Mouse (Mus musculus) midbrain, embryonic 13.5 days (tissue): ENCODE data around the gene Camta1. TPM values are rescaled to one million over a fixed set of nuclear protein-coding genes. Genes with fewer than 3 reads are reported as not detected.
A peak's percentile ranks its signal among the peaks of the same experiment; 100 is the strongest.

Experiments
- ATAC-seq: fragments of 200-750 bp; cut with Nextera tagmentation; 2 replicates; pipeline ENCODE4 v1.8.0; 2017; ENCODE audit warnings: mild to moderate bottlenecking, moderate TSS enrichment, moderate library complexity
- H3K27ac ChIP-seq: fragments of 300-500 bp; sonication (generic); 2 replicates; pipeline ENCODE4 v1.5.1; 2015; ENCODE audit warnings: inconsistent platforms, mild to moderate bottlenecking, moderate library complexity
- H3K27me3 ChIP-seq: fragments of 300-500 bp; sonication (generic); 2 replicates; pipeline ENCODE4 v1.6.1; 2015; ENCODE audit warnings: mild to moderate bottlenecking, inconsistent platforms
- H3K36me3 ChIP-seq: fragments of 300-500 bp; sonication (generic); 2 replicates; pipeline ENCODE4 v1.6.1; 2015; ENCODE audit warnings: mild to moderate bottlenecking, inconsistent platforms
- H3K4me1 ChIP-seq: fragments of 300-500 bp; sonication (generic); replicated peaks from 2 replicates; pipeline ENCODE4 v1.6.1; 2015; ENCODE audit warnings: inconsistent platforms
- H3K4me2 ChIP-seq: fragments of 300-500 bp; sonication (generic); replicated peaks from 2 replicates; pipeline ENCODE4 v1.6.1; 2015; ENCODE audit warnings: moderate library complexity, mild to moderate bottlenecking, inconsistent platforms
- H3K4me3 ChIP-seq: fragments of 300-500 bp; sonication (generic); replicated peaks from 2 replicates; pipeline ENCODE4 v1.5.1; 2015; ENCODE audit warnings: mild to moderate bottlenecking, inconsistent platforms
- H3K9ac ChIP-seq: fragments of 300-500 bp; sonication (generic); replicated peaks from 2 replicates; pipeline ENCODE4 v1.6.1; 2015; ENCODE audit warnings: mild to moderate bottlenecking, inconsistent platforms
- H3K9me3 ChIP-seq: fragments of 300-500 bp; sonication (generic); 2 replicates; pipeline ENCODE4 v1.6.1; 2016; ENCODE audit warnings: mild to moderate bottlenecking, inconsistent platforms
- WGBS: fragments of 180-500 bp; shearing (Covaris S2); methylation state at CpG from one replicate; pipeline ENCODE4 v1.1.7; 2015; 5-methylcytosine and 5-hydroxymethylcytosine counted together
- polyA plus RNA-seq: library from polyadenylated mRNA; unstranded; fragments of >200 nt; fragmentation: Nextera tagmentation; extraction: Ambion mirVana; gene quantifications from 2 replicates; pipeline ENCODE4 v1.2.1, GENCODE M21; 2015

Gene Camta1
- polyA plus RNA-seq, 1 experiment from 2014 or later = 163 TPM

DNA sequence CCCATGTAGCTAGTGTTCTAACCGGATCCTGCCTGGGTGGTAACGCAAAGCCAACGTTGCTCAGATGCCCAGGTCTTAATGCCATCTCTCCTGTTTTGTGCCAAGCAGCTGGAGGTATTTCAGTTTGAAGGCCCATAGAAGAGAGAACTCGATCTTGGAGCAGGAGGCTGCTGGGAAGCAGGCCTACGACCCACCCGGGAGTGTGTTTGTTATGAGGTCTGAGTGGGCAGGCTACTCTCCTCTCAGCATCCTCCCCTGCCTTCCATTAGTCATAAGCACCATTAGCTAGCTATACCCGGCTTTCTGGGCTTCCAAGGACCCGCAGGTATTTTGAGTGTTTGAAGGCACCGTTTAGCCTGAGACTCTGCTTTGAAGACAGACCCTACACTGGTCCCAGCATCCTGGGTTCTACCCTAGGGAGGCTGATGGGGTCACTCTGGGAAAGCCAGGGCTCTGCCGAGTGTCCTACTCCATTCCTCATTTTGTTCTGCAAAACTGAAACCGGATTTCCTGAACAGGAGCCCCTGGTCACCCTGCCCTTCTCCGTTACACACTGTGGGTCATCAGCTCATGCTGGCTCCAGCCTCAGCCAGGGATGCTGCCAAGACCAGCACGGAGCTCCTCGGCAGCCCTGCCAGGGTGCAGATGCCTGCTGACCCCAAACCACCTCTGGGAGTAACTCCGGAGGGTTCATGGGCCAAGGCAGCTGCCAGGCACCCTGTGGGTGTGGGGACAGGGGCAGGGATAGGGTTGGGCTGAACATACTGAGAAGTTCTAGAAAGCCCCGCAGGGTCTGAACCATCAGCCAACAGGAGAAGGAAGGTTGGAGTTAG, 731.7 kb downstream of the Camta1 start:
- Histone ChIP-seq H3K9me3 (no peaks in the 10 kb centered on the region), H3K4me3 (peak overlapping the region; percentile 53), H3K9ac (peak overlapping the region; percentile 92), H3K4me1 (peaks cover 55% of the 10 kb centered on the region), H3K27me3 (peaks cover 8% of the 10 kb centered on the region), H3K36me3 (peaks cover 16% of the 10 kb centered on the region), H3K27ac (peak overlapping the region; percentile 100), H3K4me2 (peak overlapping the region; percentile 73)
- ATAC-seq = no peak
- WGBS = 67% methylated on average over 16 of the region's 16 CpGs

DNA sequence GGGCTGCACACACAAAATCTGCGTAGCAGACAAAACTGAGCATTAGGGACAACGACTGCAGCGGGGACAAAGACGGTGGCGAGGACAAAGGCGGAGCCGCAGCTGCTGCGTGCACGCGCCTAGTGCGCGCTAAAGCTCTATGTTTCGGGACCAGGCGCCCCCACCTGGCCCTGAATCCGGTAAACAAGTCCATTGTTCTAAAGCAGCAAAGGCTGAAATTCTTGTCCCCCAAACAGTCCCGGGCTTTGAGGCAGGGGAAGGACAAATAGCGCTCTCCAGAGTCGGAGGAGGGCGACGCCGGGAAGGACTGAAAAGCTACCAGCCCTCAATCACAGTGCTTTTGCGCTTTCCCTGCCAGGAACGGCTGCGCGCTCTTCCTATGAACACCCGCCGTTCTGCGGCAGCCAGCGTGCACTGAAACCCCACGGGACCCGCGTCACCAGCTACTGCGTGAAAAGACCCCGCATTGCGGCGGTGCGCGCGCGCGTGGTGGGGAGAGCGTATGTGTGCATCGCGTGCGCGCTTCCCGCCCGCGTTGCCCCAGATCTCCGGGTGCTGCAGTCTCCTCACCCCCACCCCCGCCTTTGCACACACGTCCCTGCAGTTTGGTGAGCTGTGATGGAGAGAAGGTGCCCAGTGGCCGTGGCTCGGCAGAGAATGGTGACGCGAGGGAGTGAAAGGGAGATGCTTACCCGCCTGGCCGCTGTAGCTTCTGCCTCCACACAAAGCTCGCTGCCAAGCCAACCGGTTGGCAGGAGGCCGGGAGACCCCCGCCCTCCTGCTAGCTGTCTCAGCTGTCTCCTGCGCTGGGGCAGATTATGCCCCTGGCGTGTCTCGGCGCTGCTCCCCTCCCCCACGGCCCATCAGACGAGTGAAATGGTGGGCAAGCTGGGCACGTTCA, 732.8 kb downstream of the Camta1 start:
- H3K4me3 ChIP-seq = peak overlapping the region; percentile 53
- peaks cover 61% of the 10 kb centered on the region for H3K4me1 ChIP-seq
- peak; percentile 79 for ATAC-seq
- H3K4me2 ChIP-seq = peak overlapping the region; percentile 73
- no peaks in the 10 kb centered on the region for H3K9me3 ChIP-seq
- peak overlapping the region; percentile 100 for H3K27ac ChIP-seq
- H3K27me3 ChIP-seq = peaks cover 8% of the 10 kb centered on the region
- under 1% methylated on average over 69 of the region's 69 CpGs for WGBS
- H3K9ac ChIP-seq = peak overlapping the region; percentile 92
- H3K36me3 ChIP-seq = peaks cover 25% of the 10 kb centered on the region

DNA sequence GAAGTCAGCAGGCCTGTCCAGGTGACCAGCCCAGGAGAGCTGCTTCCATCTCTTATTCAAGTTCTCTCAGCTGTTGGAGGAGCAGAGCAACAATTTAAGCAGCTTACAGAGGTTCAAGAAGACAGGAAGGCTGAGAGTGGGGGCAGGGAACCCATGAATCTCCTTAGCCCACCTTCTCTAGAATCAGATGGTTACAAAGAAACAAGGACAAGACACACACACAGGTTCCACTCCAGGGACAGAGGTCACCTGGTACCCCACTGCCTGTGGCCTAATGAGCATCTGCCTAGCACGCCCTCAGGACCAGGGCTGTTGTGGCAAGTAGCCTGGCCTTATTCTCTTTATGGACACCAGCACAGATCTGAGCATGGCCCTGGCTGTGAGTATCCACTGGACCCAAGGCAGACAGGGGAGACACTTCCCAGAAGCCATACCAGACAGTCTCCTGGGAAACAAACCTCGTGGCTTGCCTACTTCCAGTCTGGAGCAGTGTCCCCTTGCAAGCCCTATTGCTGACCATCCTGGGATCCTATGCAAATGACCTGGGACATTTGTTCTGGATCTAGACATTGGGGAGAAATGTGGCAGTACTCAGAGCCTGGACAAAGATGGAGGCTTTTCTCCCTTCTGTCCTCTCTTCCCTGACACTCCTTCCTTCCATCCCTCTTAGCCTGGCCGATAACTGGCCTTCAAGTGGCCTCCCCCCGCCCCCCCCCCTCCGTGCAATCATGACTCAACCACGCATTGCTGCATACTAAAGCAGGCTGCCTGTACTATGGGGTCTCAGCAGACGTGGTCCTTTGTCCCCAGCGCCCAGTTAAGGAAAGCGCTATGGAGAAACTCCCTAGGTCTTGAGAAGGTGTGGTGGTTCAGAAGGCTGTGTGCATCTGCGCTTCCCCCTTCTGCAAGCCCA, 733.8 kb downstream of the Camta1 start:
- Histone ChIP-seq H3K36me3 (peaks cover 33% of the 10 kb centered on the region), H3K9ac (peak overlapping the region; percentile 92), H3K4me3 (peak overlapping the region; percentile 53), H3K27me3 (peaks cover 4% of the 10 kb centered on the region; the same call in 1 of the 2 replicates), H3K27ac (peak overlapping the region; percentile 100), H3K9me3 (no peaks in the 10 kb centered on the region), H3K4me1 (peaks cover 61% of the 10 kb centered on the region), H3K4me2 (peak overlapping the region; percentile 73)
- WGBS = 2% methylated on average over 10 of the region's 10 CpGs
- ATAC-seq = peak; percentile 78

DNA sequence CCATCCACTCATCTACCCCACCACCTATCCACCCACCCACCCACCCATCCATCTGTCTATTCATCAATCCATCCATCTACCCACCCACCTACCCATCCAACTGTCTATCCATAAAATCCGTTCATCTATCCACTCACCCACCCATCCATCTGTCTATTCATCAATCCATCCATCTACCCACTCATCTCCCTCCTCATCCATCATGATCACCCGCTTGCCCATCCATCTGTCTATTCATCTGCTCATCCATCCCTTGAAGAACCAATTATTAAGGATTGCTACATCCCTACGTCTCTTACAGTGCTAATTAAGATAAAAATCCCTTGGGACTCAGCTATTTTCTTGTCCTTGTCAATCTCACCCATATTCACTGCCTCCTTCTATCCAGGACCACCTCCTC, 742.8 kb downstream of the Camta1 start:
- Histone ChIP-seq H3K36me3 (peaks cover 49% of the 10 kb centered on the region), H3K27ac (no peak overlapping the region), H3K9me3 (no peaks in the 10 kb centered on the region), H3K4me1 (no peaks in the 10 kb centered on the region; the same call in 1 of the 2 replicates), H3K27me3 (no peaks in the 10 kb centered on the region), H3K4me2 (no peak overlapping the region), H3K4me3 (no peak overlapping the region), H3K9ac (no peak overlapping the region)
- ATAC-seq = no peak
- WGBS = 89% methylated on average over 3 of the region's 3 CpGs

DNA sequence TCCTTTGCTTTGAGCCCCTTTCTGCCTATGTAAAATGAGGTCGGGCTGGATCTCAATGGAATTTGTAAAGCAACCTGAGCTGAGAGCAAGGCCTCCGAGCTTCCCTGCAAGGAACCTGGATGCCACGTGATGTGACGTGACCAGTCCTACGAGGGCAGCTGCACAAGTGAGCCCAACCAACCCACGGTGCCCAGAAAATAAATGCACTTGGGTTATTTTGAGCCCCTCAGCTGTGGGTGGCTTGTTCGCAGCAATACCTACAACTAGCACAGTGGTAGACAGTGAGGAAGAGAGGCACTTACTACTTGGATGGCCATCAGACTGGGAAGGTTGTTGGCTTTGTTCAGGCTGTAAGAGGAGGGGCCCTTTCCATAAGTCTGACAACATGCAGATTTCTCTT, 747.1 kb downstream of the Camta1 start:
- Histone ChIP-seq H3K9me3 (no peaks in the 10 kb centered on the region), H3K9ac (no peak overlapping the region), H3K4me3 (no peak overlapping the region), H3K36me3 (peaks cover 9% of the 10 kb centered on the region; the same call in 1 of the 2 replicates), H3K4me2 (no peak overlapping the region), H3K27ac (no peak overlapping the region), H3K27me3 (0 out of 2 replicates have a peak, but pooled peaks cover 8% of the 10 kb centered on the region), H3K4me1 (peaks cover 3% of the 10 kb centered on the region)
- no peak for ATAC-seq
- WGBS = 91% methylated on average over 7 of the region's 7 CpGs

DNA sequence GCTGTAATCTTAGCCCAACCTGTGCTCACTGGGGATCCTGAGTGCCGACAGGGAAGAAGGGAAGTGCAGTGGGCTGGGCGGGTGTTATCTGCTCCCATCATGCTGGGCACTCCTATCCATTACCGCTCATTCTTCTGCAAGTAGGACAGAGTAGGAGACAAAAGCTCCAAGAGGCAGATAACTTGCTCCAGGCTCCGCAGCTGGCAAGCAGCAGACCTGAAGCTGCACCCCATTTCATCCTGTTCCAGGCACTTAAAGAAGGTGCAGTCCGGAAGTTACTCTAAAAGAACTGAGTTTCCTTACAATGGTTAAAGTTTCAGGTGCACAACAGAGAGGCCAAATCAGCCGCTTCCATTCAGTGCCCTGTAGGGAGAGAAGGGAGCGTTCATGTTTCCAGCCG, 750.5 kb downstream of the Camta1 start:
- no peak for ATAC-seq
- H3K4me3 ChIP-seq = no peak overlapping the region
- H3K9ac ChIP-seq = no peak overlapping the region
- H3K4me1 ChIP-seq = peaks cover 16% of the 10 kb centered on the region
- no peaks in the 10 kb centered on the region for H3K9me3 ChIP-seq
- H3K27me3 ChIP-seq = 0 out of 2 replicates have a peak, but pooled peaks cover 8% of the 10 kb centered on the region
- WGBS = 66% methylated on average over 8 of the region's 8 CpGs
- 0 out of 2 replicates have a peak, but pooled peaks cover 6% of the 10 kb centered on the region for H3K36me3 ChIP-seq
- no peak overlapping the region for H3K27ac ChIP-seq
- no peak overlapping the region for H3K4me2 ChIP-seq

DNA sequence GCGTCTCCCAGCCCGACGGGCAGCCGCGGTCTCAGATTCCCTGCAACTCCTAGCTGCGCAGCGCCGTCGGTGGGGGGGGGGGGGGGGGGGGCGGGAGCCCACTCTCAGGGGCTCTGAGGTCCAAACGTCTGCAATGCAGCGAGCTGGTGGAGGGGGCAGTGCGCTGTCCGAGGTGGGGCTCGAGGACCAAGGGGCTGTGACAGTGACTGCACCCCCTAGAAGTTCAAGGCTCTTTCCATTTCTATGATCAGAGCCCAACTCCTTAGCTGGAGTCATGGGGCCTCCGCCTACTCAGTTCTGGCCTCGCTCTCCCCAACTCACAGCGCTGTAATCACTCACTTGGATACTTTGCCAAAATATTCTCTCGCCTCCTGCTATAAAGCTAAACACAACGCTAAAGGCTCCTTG, 752.8 kb downstream of the Camta1 start:
- Histone ChIP-seq H3K4me2 (peak overlapping the region; percentile 77), H3K4me1 (peaks cover 40% of the 10 kb centered on the region), H3K9ac (peak overlapping the region; percentile 97), H3K36me3 (no peaks in the 10 kb centered on the region), H3K9me3 (no peaks in the 10 kb centered on the region), H3K4me3 (peak overlapping the region; percentile 89), H3K27ac (peak overlapping the region; percentile 98), H3K27me3 (0 out of 2 replicates have a peak, but pooled peaks cover 8% of the 10 kb centered on the region)
- no peak for ATAC-seq
- WGBS = 3% methylated on average over 10 of the region's 20 CpGs

DNA sequence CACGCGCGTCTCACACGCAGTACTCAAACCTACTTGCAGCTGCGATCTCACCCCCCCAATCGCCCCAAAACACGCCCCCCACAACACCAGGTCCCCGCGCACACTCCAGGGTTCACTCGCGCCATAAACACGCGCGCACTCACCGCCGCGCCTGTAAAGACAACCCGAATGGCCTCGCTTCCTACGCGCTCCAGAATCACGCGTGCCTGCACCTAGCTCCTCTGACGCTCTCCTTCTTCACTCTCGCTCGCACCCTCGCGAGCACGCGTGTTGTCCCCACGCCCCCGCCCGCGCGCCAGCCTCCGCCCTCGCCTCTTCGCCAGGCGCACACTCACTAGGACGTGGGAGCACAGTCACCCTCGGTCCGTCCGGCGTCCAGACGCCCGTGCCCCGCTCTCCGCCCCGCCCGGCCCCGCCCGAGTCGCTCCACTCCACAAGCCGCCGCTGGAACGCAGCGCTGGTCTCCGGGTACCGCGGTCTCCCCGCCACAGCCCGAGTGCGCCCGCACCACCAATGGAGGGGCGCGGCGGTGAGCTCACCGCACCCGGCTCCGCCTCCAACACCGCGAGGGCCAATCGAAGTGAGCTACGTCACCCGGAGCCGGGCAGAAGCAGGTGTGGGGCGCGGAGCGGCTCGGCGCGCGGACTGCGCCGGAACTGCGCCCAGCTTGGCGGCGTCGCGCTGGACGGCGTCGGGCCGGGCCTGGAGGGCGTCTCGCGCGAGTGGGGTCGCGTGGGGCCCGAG, 753.5 kb downstream of the Camta1 start:
- no peaks in the 10 kb centered on the region for H3K9me3 ChIP-seq
- no peaks in the 10 kb centered on the region for H3K36me3 ChIP-seq
- under 1% methylated on average over 94 of the region's 101 CpGs for WGBS
- peak overlapping the region; percentile 77 for H3K4me2 ChIP-seq
- peak; percentile 98 for ATAC-seq
- peak overlapping the region; percentile 89 for H3K4me3 ChIP-seq
- H3K9ac ChIP-seq = peak overlapping the region; percentile 97
- 0 out of 2 replicates have a peak, but pooled peaks cover 8% of the 10 kb centered on the region for H3K27me3 ChIP-seq
- H3K4me1 ChIP-seq = peaks cover 45% of the 10 kb centered on the region
- peak overlapping the region; percentile 98 for H3K27ac ChIP-seq

DNA sequence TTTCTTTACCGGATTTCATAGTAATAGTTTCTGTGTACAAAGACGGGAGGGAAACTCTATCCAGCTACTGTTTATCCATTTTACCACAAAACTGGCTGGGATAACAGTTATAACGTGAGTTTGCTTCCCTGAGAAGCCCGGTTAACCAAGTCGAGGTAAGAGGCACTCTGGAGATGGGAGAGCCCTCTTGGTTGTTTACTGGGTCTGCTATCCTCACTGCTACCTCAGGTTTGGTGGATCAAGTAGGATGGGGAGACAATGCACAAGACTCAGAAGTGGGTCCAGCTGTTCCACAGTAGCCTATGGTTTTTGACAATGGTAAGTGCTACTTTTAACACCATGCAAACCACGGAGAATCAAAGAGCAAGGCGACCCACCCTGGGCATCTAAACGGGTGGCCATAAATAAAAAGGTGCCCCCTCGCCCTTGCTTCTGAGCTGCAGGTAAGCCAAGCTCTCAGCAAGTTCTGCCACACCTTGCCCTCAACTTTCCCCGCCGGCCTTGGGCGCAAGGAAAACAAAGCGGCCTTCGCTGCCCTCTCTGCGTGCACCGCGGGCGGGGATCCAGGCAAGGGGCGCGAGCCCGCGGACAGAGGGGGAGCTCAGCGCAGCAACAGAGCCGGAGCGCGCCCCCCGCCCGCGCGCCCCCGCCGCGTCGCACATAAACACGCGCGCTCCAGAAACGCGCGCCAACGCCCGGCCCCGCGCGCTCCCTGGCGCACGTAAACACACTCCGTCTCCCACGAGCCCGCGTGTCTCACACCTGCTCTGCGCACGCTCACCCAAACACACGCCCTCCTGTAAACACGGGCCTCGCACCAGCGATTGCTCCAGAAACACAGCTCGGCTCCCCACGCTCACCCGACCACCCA, 754.3 kb downstream of the Camta1 start:
- H3K27ac ChIP-seq = peak overlapping the region; percentile 98
- peak; percentile 32 for ATAC-seq
- peak overlapping the region; percentile 77 for H3K4me2 ChIP-seq
- H3K4me1 ChIP-seq = peaks cover 54% of the 10 kb centered on the region
- WGBS = 2% methylated on average over 59 of the region's 60 CpGs
- no peaks in the 10 kb centered on the region for H3K9me3 ChIP-seq
- 0 out of 2 replicates have a peak, but pooled peaks cover 8% of the 10 kb centered on the region for H3K27me3 ChIP-seq
- H3K4me3 ChIP-seq = peak overlapping the region; percentile 89
- no peaks in the 10 kb centered on the region for H3K36me3 ChIP-seq
- peak overlapping the region; percentile 97 for H3K9ac ChIP-seq

DNA sequence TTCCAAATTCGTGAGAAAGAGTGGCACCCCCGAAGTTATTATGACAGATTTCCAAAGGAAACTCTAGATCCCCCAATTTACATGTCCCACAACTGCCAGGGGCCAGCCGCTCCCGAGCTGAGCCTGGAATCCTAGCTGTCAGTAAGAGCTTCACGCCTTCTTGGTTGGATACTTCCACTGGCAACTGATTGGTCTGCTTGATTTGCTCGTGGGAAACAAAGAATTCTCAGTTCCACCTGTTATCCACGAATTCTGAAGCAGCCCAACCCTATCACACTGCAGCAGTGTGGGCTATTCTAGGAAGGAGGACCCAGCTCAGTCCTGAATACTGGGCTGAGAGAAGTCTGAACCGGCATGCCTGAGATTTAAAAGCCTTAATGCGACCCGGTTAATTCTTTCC, 755.2 kb downstream of the Camta1 start:
- peak overlapping the region; percentile 98 for H3K27ac ChIP-seq
- H3K4me3 ChIP-seq = peak overlapping the region; percentile 89
- H3K36me3 ChIP-seq = no peaks in the 10 kb centered on the region
- WGBS = 17% methylated on average over 10 of the region's 10 CpGs
- H3K4me2 ChIP-seq = peak overlapping the region; percentile 77
- peaks cover 63% of the 10 kb centered on the region for H3K4me1 ChIP-seq
- 0 out of 2 replicates have a peak, but pooled peaks cover 8% of the 10 kb centered on the region for H3K27me3 ChIP-seq
- no peaks in the 10 kb centered on the region for H3K9me3 ChIP-seq
- H3K9ac ChIP-seq = peak overlapping the region; percentile 97
- no peak for ATAC-seq
